Comparison of ENCODE assay signal across 8 mouse cellular contexts in the genomic region with DNA sequence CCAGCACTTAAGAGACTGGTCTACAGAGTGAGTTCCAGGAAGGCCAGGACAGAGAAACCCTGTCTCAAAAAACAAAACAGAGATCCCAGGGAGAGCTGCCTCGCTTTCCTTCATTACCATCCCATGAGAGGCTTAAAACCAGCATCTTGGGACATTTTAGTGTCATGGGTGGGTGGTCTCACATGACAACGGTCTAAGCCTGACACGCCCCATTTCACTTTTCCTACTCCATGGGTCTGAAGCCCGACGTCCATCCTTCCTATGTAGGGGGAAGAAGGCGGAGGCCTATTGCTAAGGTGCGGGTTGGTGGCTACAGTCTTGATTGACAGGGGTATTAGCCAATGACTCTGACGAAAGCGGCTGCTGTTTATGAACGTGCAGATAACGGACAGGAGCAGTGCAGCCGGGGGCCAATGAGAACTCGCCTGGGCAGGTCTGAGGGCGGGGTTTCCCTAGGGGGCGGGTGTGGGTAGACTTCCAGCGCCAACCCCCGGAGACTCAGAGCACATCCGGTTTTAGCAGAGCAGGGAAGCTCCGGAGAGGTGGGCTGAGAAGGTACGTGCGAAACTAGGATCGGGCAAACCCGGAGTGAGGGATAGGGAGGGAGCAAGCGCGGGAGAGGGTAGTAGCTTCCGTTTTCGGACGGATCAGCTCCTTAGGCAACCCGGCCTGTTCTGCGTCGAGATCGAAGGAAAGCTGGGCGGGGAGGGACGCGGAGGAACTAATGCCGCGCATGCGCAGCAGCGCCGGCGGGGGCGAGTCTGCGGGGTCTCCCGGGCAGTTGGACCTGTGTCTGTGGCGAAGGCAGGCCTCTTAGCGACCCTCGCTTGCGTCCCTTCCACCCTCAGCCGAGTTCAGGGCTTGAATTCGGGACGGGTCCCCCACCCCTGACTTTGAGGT. TPM values are rescaled to one million over a fixed set of nuclear protein-coding genes. Genes with fewer than 3 reads are reported as not detected.
DNase-seq lines count a peak whose midpoint lies in the region; ATAC-seq and TF ChIP-seq lines count a peak whose summit lies in the region.

A gene (plus strand): TSS at position 397 of the 900 bp plus-strand sequence.

- no peaks in the 10 kb centered on the region for H3K9me3 ChIP-seq in heart, embryonic 12.5 days (replicated peaks)
- H3K9me3 ChIP-seq in kidney, postnatal 0 days (replicated peaks; ENCODE audit: low read length) = no peaks in the 10 kb centered on the region
- no peaks in the 10 kb centered on the region for H3K9me3 ChIP-seq in liver, embryonic 11.5 days (ENCODE audit: control insufficient read depth, low read length)
- H3K9me3 ChIP-seq in stomach, embryonic 14.5 days (ENCODE audit: control insufficient read depth, low read depth, low read length) = no peaks in the 10 kb centered on the region

- no peaks in the 10 kb centered on the region for H3K27me3 ChIP-seq in heart, embryonic 12.5 days (replicated peaks)
- H3K27me3 ChIP-seq in kidney, postnatal 0 days (ENCODE audit: insufficient read depth, low read length) = no peaks in the 10 kb centered on the region
- H3K27me3 ChIP-seq in liver, embryonic 11.5 days (replicated peaks; ENCODE audit: control insufficient read depth, insufficient read depth, low read length) = no peaks in the 10 kb centered on the region
- H3K27me3 ChIP-seq in stomach, embryonic 14.5 days (ENCODE audit: control insufficient read depth, insufficient read depth, low read length) = no peaks in the 10 kb centered on the region

- ATAC-seq in erythroid progenitor cell, adult 5-6 weeks (replicated peaks; ENCODE audit: low FRiP score, poor library complexity, severe bottlenecking) = peak; percentile 92
- peak; percentile 100 for ATAC-seq in heart, embryonic 12.5 days (ENCODE audit: insufficient number of reproducible peaks, low FRiP score)
- peak; percentile 99 for ATAC-seq in kidney, postnatal 0 days (replicated peaks; ENCODE audit: low FRiP score, low read depth)
- ATAC-seq in liver, embryonic 11.5 days (replicated peaks; ENCODE audit: low FRiP score) = peak; percentile 98
- ATAC-seq in stomach, embryonic 14.5 days (ENCODE audit: insufficient number of reproducible peaks, insufficient read depth, low FRiP score, low read depth) = peak; percentile 99

- peaks cover 41% of the 10 kb centered on the region for H3K4me1 ChIP-seq in heart, embryonic 12.5 days (replicated peaks)
- peaks cover 29% of the 10 kb centered on the region for H3K4me1 ChIP-seq in kidney, postnatal 0 days (replicated peaks; ENCODE audit: insufficient read depth, low read length)
- peaks cover 50% of the 10 kb centered on the region for H3K4me1 ChIP-seq in liver, embryonic 11.5 days (replicated peaks; ENCODE audit: control insufficient read depth, insufficient read depth, low read length)
- peaks cover 33% of the 10 kb centered on the region for H3K4me1 ChIP-seq in stomach, embryonic 14.5 days (ENCODE audit: control insufficient read depth, insufficient read depth, low read length)

- H3K9ac ChIP-seq in heart, embryonic 12.5 days = peak within 1 kb of the TSS; percentile 89
- H3K9ac ChIP-seq in kidney, postnatal 0 days (ENCODE audit: low read depth, low read length) = peak within 1 kb of the TSS; percentile 97
- H3K9ac ChIP-seq in liver, embryonic 11.5 days (ENCODE audit: low read depth, low read length) = peak within 1 kb of the TSS; percentile 82
- peak within 1 kb of the TSS; percentile 85 for H3K9ac ChIP-seq in stomach, embryonic 14.5 days (replicated peaks; ENCODE audit: low read depth, low read length)

- peak within 1 kb of the TSS; percentile 85 for H3K27ac ChIP-seq in heart, embryonic 12.5 days (ENCODE audit: poor library complexity, severe bottlenecking)
- H3K27ac ChIP-seq in kidney, postnatal 0 days = peak within 1 kb of the TSS; percentile 99
- peak within 1 kb of the TSS; percentile 83 for H3K27ac ChIP-seq in liver, embryonic 11.5 days (ENCODE audit: low read depth, low read length)
- peak within 1 kb of the TSS; percentile 91 for H3K27ac ChIP-seq in stomach, embryonic 14.5 days (ENCODE audit: low read length)

- H3K4me3 ChIP-seq in heart, embryonic 12.5 days = peak within 1 kb of the TSS; percentile 67
- H3K4me3 ChIP-seq in kidney, postnatal 0 days (replicated peaks; ENCODE audit: low read depth, low read length) = peak within 1 kb of the TSS; percentile 92
- peak within 1 kb of the TSS; percentile 81 for H3K4me3 ChIP-seq in liver, embryonic 11.5 days (ENCODE audit: low read depth, low read length)
- peak within 1 kb of the TSS; percentile 89 for H3K4me3 ChIP-seq in stomach, embryonic 14.5 days (ENCODE audit: low read depth, low read length)

- TF ChIP-seq CTCF in kidney, postnatal 0 days (IDR thresholded peaks at IDR 0.05; ENCODE audit: low read depth) = peak; percentile 10; the same call in 1 of the 2 replicates

- peak; percentile 100 for DNase-seq in CD4-positive helper T cell, adult 2 months (ENCODE audit: low read depth, low spot score)
- DNase-seq in brain, embryonic 18.5 days (ENCODE audit: low read depth, low spot score) = peak; percentile 100
- peak; percentile 100 for DNase-seq in kidney, postnatal 0 days (ENCODE audit: low spot score)
- DNase-seq in liver, embryonic 11.5 days (ENCODE audit: low spot score) = peak; percentile 99
- peak; percentile 99 for DNase-seq in naive thymus-derived CD4-positive, alpha-beta T cell, adult 2 months (ENCODE audit: low read depth)

- under 1% methylated on average over 51 of the region's 51 CpGs for WGBS in heart, embryonic 12.5 days
- WGBS in kidney, postnatal 0 days = under 1% methylated on average over 51 of the region's 51 CpGs
- under 1% methylated on average over 50 of the region's 51 CpGs for WGBS in liver, embryonic 11.5 days
- WGBS in stomach, embryonic 14.5 days = under 1% methylated on average over 51 of the region's 51 CpGs

- H3K4me2 ChIP-seq in heart, embryonic 12.5 days = peak within 1 kb of the TSS; percentile 96
- peak within 1 kb of the TSS; percentile 78 for H3K4me2 ChIP-seq in kidney, postnatal 0 days (ENCODE audit: low read length)
- peak within 1 kb of the TSS; percentile 94 for H3K4me2 ChIP-seq in liver, embryonic 11.5 days
- peak within 1 kb of the TSS; percentile 72 for H3K4me2 ChIP-seq in stomach, embryonic 14.5 days (replicated peaks; ENCODE audit: low read depth, low read length)

- H3K36me3 ChIP-seq in heart, embryonic 12.5 days = no peaks in the 10 kb centered on the region
- H3K36me3 ChIP-seq in kidney, postnatal 0 days (ENCODE audit: insufficient read depth, low read length) = no peaks in the 10 kb centered on the region
- H3K36me3 ChIP-seq in liver, embryonic 11.5 days (ENCODE audit: control insufficient read depth, insufficient read depth, low read length) = no peaks in the 10 kb centered on the region
- no peaks in the 10 kb centered on the region for H3K36me3 ChIP-seq in stomach, embryonic 14.5 days (ENCODE audit: control insufficient read depth, insufficient read depth, low read length)

RNA-seq across cellular contexts. Expression of the gene that starts here (rescaled TPM):
- total RNA-seq in erythroid progenitor cell, adult 5-6 weeks (2015; ENCODE audit: low replicate concordance) = 179 and 219 TPM in 2 replicates
- 95.3 and 151 TPM in 2 replicates for total RNA-seq in erythroid progenitor cell, adult 5-6 weeks (2017; ENCODE audit: low replicate concordance)
- polyA plus RNA-seq in heart, embryonic 12.5 days (2016; fragmentation: Nextera tagmentation; extraction: Ambion mirVana) = 251 and 253 TPM in 2 replicates
- polyA plus RNA-seq in kidney, postnatal 0 days (2015; fragmentation: Nextera tagmentation; extraction: Ambion mirVana) = 774 and 842 TPM in 2 replicates
- 256 and 273 TPM in 2 replicates for polyA plus RNA-seq in liver, embryonic 11.5 days (2014; fragmentation: Nextera tagmentation; extraction: Ambion mirVana)
- 317 and 355 TPM in 2 replicates for polyA plus RNA-seq in stomach, embryonic 14.5 days (2014; fragmentation: Nextera tagmentation; extraction: Ambion mirVana)

Comparison
In these comparisons a context has a peak if more than half of its experiments do, and no peak if none do; other contexts are left out.
1. Peak in every context shown above with its lines: DNase-seq, ATAC-seq, H3K4me3 ChIP-seq and H3K27ac ChIP-seq.